16 mouse cellular contexts compared by ENCODE assay signal in the genomic region with DNA sequence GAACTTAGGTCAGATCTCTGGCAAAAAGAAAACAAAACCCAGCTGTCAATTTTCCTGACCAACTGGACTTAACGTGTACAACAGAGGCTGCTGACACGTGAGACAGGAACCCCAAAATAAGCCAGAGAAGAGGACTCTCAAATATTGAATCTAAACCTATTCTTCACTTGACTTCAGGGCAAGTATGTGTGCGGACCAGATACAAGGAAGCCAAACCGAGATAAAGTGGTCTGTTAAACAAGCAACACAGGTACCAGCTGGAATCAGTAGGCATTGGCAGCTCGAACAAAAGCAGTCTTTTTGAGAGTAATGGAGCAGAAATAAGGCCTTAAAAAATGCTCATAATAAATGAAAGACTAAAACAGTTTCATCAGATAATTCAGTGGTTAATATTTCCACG.
"Had no signal": no experiment of that assay in that cellular context is flagged by ENCODE, and none has a peak within 500 bp of the region (broad histone marks: within the 10 kb centered on the region; RNA-seq: fewer than 3 reads in every experiment).

No protein-coding gene starts in this region.

- H3K4me3 ChIP-seq: lung, embryonic 15.5 days; midbrain, embryonic 13.5 days; midbrain, embryonic 15.5 days; neural tube, embryonic 12.5 days; stomach, embryonic 15.5 days had no signal

- DNase-seq: liver, postnatal 0 days; lung, adult 2 months; lung, postnatal 14 days; lung, postnatal 36 days; right cerebral cortex, postnatal 14 days; thymus, adult 18-20 months; thymus, postnatal 14 days; thymus, postnatal 36 days had no signal

- ATAC-seq: liver, postnatal 0 days; lung, postnatal 0 days; midbrain, embryonic 13.5 days; midbrain, embryonic 15.5 days had no signal

- H3K27ac ChIP-seq: lung, embryonic 15.5 days; macrophage; midbrain, embryonic 13.5 days; midbrain, embryonic 15.5 days; neural tube, embryonic 12.5 days; stomach, embryonic 15.5 days; stomach, postnatal 0 days had no signal

- H3K27me3 ChIP-seq: lung, embryonic 15.5 days; midbrain, embryonic 13.5 days; midbrain, embryonic 15.5 days; neural tube, embryonic 12.5 days; stomach, embryonic 15.5 days had no signal

- H3K36me3 ChIP-seq: stomach, embryonic 15.5 days had no signal

- H3K4me1 ChIP-seq: midbrain, embryonic 15.5 days had no signal

- H3K9ac ChIP-seq: liver, postnatal 0 days; lung, embryonic 15.5 days; midbrain, embryonic 13.5 days; midbrain, embryonic 15.5 days; neural tube, embryonic 12.5 days; stomach, embryonic 15.5 days had no signal
